Mouse (Mus musculus) small intestine, adult 2 months (tissue): ENCODE data around the gene Dennd2d.

ENCODE experiments used
- CTCF ChIP-seq: fragments of 200-500 bp; IDR thresholded peaks from 2 replicates; pipeline ENCODE4 v1.5.1; 2012; ENCODE audit warnings: low read depth, mild to moderate bottlenecking, control low read depth, inconsistent platforms, low read length, moderate library complexity, mixed read lengths; ENCODE audit not compliant: insufficient replicate concordance, insufficient read length; ENCODE audit errors: extremely low read depth
- POLR2A ChIP-seq: fragments of 200-500 bp; IDR thresholded peaks from 2 replicates; pipeline ENCODE4 v1.6.1; 2012; ENCODE audit warnings: low read depth, mild to moderate bottlenecking, control low read depth, inconsistent platforms, low read length, moderate library complexity

DNA sequence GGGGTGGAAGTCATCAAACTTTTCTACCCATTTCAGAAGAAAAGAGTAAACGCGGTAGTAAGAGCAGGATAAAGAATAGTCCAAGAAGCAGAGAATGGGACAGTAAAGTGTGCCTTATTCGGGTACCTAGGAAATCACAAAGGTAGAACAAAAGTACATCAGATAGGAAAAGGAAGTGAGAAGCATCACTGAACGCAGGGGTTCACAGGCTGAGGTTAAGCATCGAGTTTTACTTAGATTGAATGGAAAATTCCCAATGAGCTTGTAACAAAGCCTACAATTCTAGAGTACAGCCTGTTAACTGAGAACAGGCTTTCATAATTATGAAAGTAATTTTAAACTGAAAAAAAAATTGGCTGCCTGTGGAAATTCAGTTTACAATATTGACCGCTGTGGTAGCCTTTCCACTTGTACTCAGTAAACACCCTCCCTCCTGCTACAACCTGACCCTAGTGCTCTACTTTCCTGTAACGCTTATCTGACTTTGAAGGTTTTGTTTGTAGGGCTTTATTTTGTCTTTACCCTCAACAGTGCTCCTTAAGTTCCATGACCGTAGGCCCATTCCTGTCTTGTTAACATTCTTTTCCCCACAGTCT lies 62.6 kb downstream of the Dennd2d start:
- no peak for TF ChIP-seq CTCF
- TF ChIP-seq POLR2A = no peak
